Mouse (Mus musculus) small intestine, adult 2 months (tissue): ENCODE measurements at regions not wholly inside any gene's neighbourhood (a gene's known extent, or its start where the extent isn't known, plus 50 kb on each side); places are given as distances from the start of the nearest gene placed in this dataset.

ENCODE experiments used
- H3K27ac ChIP-seq: fragments of 200-500 bp; 2 replicates; pipeline ENCODE4 v1.5.1; 2012; ENCODE audit warnings: low read depth, low read length, control low read depth, inconsistent platforms; ENCODE audit not compliant: insufficient read depth
- H3K27me3 ChIP-seq: fragments of 200-500 bp; 2 replicates; pipeline ENCODE4 v1.6.1; 2012; ENCODE audit warnings: mild to moderate bottlenecking, moderate library complexity, low read length, inconsistent platforms; ENCODE audit not compliant: control insufficient read depth, insufficient read depth
- H3K36me3 ChIP-seq: fragments of 200-500 bp; 2 replicates; pipeline ENCODE4 v1.6.1; 2012; ENCODE audit warnings: mild to moderate bottlenecking, low read length, control low read depth, inconsistent platforms; ENCODE audit not compliant: control insufficient read depth, insufficient read depth
- H3K4me1 ChIP-seq: fragments of 200-500 bp; 2 replicates; pipeline ENCODE4 v1.6.1; 2012; ENCODE audit warnings: low read length, inconsistent platforms, mixed read lengths; ENCODE audit not compliant: control insufficient read depth, insufficient read depth, insufficient read length
- H3K4me3 ChIP-seq: fragments of 200-500 bp; 2 replicates; pipeline ENCODE4 v1.5.1; 2012; ENCODE audit warnings: low read depth, mild to moderate bottlenecking, control low read depth, inconsistent platforms, low read length, moderate library complexity
- CTCF ChIP-seq: fragments of 200-500 bp; IDR thresholded peaks from 2 replicates; pipeline ENCODE4 v1.5.1; 2012; ENCODE audit warnings: low read depth, mild to moderate bottlenecking, control low read depth, inconsistent platforms, low read length, moderate library complexity, mixed read lengths; ENCODE audit not compliant: insufficient replicate concordance, insufficient read length; ENCODE audit errors: extremely low read depth
- POLR2A ChIP-seq: fragments of 200-500 bp; IDR thresholded peaks from 2 replicates; pipeline ENCODE4 v1.6.1; 2012; ENCODE audit warnings: low read depth, mild to moderate bottlenecking, control low read depth, inconsistent platforms, low read length, moderate library complexity
- WGBS: fragments of 180-500 bp; shearing (Covaris S2); methylation state at CpG from one replicate; pipeline ENCODE4 v1.1.7; 2018; 5-methylcytosine and 5-hydroxymethylcytosine counted together

GRCm38 (mm10) chr15:87335324-87335723, 208.8 kb upstream of the Fam19a5 start:
- 72% methylated on average over 4 of the region's 4 CpGs for WGBS
- TF ChIP-seq CTCF (no peak), POLR2A (no peak)
- Histone ChIP-seq H3K27me3 (no peaks in the 10 kb centered on the region; the same call in 1 of the 2 replicates), H3K4me3 (no peak overlapping the region), H3K4me1 (no peaks in the 10 kb centered on the region), H3K36me3 (no peaks in the 10 kb centered on the region), H3K27ac (no peak overlapping the region)

DNA sequence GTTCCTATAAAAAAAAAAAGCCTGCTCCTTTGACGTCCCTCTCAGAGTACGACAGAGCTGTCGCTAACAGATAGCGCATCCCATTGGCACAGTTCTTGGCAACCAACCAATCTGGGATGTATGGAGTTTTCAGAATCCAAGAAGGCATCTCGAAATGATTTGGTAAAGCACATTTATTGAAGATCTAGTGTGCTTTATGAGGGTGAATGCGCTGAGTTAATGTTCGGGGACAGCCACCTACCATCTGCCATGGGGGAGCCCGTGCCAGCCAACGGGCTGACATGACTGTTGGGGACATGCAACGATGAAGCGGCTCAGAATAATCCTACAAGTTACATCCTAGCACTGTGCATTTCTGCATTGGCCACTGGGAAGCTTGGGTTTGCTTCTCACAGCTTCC, 208.4 kb upstream of the Fam19a5 start:
- 92% methylated on average over 11 of the region's 11 CpGs for WGBS
- Histone ChIP-seq H3K27ac (no peak overlapping the region), H3K4me1 (no peaks in the 10 kb centered on the region), H3K4me3 (no peak overlapping the region), H3K27me3 (no peaks in the 10 kb centered on the region; the same call in 1 of the 2 replicates), H3K36me3 (no peaks in the 10 kb centered on the region)
- TF ChIP-seq POLR2A (no peak), CTCF (no peak)

GRCm38 (mm10) chr15:87339904-87340303, 204.2 kb upstream of the Fam19a5 start:
- H3K4me3 ChIP-seq, result no peak overlapping the region
- H3K4me1 ChIP-seq, result no peaks in the 10 kb centered on the region
- no peaks in the 10 kb centered on the region for H3K36me3 ChIP-seq
- H3K27me3 ChIP-seq, result no peaks in the 10 kb centered on the region; the same call in 1 of the 2 replicates
- WGBS, result 53% methylated on average over 3 of the region's 3 CpGs
- H3K27ac ChIP-seq, result no peak overlapping the region
- TF ChIP-seq CTCF (no peak), POLR2A (no peak)

- H3K4me3 ChIP-seq, result no peak overlapping the region
- H3K27me3 ChIP-seq, result no peaks in the 10 kb centered on the region
- 55% methylated on average over 1 of the region's 1 CpGs for WGBS
- no peak overlapping the region for H3K27ac ChIP-seq
- H3K36me3 ChIP-seq, result no peaks in the 10 kb centered on the region
- H3K4me1 ChIP-seq, result no peaks in the 10 kb centered on the region
- TF ChIP-seq CTCF (no peak), POLR2A (no peak)
Observed at GRCm38 (mm10) chr15:87342656-87343055, 201.4 kb upstream of the Fam19a5 start.

DNA sequence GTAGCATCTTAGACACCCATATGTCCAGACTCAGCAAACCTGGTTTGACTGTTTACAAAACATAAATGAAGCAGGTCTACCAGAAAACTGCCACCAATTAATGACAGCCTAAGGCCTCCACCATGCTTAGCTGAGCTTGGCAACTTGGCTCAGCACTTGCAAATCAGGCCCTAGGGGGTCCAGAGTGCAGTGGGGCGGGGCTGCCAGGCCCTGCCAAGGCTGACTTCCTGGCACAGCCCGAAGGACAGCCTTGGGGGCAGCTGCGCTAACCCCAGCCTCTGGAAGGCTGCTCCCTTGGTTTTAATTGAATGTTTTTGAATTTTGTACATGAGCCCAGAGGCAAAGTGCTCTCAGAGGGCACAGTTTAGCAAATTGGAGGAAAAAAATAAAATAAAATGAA, 198.3 kb upstream of the Fam19a5 start:
- H3K27ac ChIP-seq, result no peak overlapping the region
- TF ChIP-seq CTCF (no peak), POLR2A (no peak)
- 55% methylated on average over 3 of the region's 3 CpGs for WGBS
- no peaks in the 10 kb centered on the region for H3K36me3 ChIP-seq
- H3K4me1 ChIP-seq, result no peaks in the 10 kb centered on the region
- H3K4me3 ChIP-seq, result no peak overlapping the region
- no peaks in the 10 kb centered on the region for H3K27me3 ChIP-seq

DNA sequence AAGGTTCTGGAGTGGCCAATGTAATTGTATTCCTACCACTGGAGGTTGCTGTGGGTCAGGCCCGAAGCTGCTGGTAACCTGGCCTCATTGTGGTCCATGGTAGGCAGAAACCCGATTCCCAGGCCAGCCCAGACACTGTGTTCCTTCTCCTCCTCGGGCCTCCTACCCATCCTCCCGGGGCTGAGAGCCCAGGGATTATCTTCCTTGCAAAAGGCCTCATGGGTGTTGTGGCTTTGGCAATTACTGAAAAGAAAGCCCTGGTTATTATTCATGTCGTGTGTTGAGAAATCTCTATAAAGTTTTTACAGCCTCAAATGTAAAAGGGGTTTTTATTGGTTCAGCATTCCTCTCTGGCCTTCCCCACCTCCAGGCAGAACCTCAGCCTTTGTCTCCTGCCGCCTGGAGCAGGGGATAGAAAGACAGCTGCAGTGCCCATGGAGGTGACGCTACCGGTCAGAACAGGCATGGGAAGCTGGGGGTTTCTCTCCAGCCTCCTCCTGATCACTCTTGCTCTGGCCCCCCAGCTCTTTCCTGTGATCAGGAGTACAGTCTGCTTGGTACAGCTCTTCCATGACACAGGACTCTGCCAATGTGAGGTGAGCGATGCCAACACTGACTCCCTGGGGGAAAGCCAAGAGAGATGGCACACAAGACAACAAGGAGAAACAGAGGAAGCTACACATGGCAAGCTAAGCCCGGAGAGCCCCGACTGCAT, 194.4 kb upstream of the Fam19a5 start:
- no peaks in the 10 kb centered on the region for H3K4me1 ChIP-seq
- no peak for TF ChIP-seq CTCF
- TF ChIP-seq POLR2A, result no peak
- H3K27me3 ChIP-seq, result no peaks in the 10 kb centered on the region
- 67% methylated on average over 11 of the region's 11 CpGs for WGBS
- H3K4me3 ChIP-seq, result no peak overlapping the region
- H3K36me3 ChIP-seq, result no peaks in the 10 kb centered on the region
- no peak overlapping the region for H3K27ac ChIP-seq

DNA sequence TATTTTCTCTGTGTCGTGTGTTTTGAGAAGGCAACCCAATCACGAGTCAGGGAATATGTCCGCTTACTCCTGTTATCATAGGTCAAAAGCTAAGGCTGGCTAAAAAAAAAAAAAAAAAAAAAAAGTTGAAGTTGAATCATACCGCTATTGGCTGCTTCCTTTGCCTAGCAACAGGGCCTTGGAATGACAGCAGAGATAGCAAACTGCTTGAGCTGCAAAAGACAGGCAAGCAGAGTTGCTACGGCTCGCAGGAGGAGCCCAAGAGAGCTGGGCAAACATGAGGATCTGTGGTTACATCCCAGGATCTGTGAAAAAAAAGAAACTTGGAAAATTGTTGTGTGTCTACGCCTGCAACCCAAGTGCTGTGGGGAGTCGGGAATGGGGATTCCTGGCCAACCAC, 191.3 kb upstream of the Fam19a5 start:
- Histone ChIP-seq H3K4me3 (no peak overlapping the region), H3K27me3 (no peaks in the 10 kb centered on the region), H3K27ac (no peak overlapping the region), H3K36me3 (no peaks in the 10 kb centered on the region), H3K4me1 (no peaks in the 10 kb centered on the region)
- TF ChIP-seq POLR2A (no peak), CTCF (no peak)
- 38% methylated on average over 8 of the region's 8 CpGs for WGBS
